Mouse (Mus musculus) WW6 (cell line): ENCODE data around the gene Catsperg2.
"Not testable (repeated sequence)": the region's sequence is repeated elsewhere in the genome, so short reads cannot be mapped to it uniquely, and the experiment has no call there.

Experiments
- DNase-seq: peaks from one replicate; pipeline ENCODE4 v3.0.0-alpha.2; 2013; ENCODE audit warnings: low read depth, low spot score

The Catsperg2 gene

DNA sequence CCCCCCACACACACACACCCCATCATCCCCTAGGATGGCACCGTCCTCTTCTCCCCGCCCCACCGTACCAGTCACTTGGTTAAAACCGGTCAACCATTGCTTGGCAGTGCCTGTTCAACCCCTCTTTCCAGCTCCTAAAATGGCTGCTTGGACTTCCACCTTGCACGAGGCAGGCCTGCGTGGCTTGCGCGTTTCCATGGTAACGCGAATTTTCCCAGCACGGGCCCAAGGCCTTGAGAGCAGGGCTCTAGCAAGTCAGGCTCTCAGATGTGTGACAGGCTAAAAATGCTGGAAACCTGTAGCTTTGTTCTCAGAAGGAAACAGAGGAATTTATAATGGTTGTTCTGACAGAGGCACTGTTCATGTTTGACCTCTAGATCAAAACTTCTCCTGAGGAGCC lies at the start of gene Catsperg2:
Gene Catsperg2, minus strand, starts transcription at position 173 of the 400 bp plus-strand sequence.
- peak; percentile 29 for DNase-seq

DNA sequence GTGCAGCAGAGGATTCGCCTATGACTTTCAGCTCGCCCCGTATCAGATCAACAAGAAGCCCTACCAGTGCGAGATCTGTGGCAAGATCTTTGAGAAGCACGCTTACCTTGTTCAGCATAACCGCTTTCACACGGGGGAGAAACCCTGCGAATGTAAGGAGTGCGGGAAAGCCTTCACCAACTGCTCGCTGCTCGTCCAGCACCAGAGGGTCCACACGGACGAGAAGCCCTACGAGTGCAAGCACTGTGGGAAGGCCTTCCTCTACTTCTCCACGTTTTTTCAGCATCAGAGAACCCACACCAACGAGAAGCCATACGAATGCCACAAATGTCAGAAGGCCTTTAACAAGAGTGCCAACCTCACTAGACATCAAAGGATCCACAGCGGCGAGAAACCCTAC lies 49.7 kb upstream of the Catsperg2 start:
- no peak for DNase-seq

DNA sequence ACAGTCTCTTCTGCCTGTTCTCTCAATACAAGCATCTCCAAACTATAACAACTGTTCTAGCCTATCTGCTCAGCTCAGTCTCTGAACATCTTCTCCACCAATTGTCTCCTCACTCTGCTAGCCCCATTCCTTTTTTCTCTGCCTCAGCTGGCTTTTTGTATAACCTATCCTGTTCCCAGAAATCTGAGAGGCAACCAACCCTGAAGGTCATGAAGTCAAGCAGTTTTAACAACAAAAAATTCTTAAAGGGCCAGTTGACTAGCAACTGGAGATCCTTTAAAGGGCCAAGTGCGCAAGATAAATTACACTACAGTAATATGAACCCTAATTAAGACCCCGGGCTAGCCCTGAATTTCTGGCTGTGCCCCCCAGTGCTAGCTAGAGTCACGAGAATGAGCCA lies 47.5 kb upstream of the Catsperg2 start:
- no peak for DNase-seq

DNA sequence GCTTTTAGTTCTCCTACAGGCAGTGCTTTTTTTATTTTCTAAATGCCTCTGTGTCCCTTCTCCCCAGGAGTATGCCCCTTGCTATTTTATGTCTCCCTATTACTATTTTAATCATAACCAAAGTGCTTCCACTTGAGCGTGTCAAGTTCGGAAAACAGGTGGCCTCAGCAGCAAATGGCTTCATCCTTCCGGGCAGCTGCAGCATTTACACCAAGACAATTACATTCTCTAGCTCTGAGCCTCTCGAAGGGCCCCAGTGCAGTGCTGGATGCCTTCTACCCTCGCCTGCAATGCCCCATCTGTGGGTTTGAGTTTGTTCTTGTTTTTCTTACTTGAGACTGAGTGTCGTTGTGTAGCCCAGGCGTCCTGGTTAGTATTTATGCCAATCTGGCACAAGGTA lies 46.7 kb upstream of the Catsperg2 start:
- no peak for DNase-seq

DNA sequence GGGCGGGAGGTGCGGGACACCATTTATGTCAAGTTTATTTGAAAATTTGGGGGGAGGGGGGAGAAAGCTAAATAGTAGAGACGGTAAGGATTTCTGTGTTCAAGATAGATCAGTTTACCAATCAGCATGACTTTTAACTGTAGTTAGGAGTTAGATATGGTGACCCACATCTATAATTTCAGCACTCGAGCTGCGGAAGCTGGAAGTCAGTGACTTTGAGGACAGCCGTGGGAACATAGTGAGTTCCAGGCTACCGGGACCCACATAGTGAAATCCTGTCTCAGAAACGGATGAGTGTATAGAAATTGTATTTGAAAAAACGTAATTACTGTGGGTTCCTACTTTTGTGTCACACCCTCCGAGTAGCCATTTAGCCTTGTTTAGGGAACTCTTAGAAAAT lies 42.1 kb upstream of the Catsperg2 start:
- no peak for DNase-seq

DNA sequence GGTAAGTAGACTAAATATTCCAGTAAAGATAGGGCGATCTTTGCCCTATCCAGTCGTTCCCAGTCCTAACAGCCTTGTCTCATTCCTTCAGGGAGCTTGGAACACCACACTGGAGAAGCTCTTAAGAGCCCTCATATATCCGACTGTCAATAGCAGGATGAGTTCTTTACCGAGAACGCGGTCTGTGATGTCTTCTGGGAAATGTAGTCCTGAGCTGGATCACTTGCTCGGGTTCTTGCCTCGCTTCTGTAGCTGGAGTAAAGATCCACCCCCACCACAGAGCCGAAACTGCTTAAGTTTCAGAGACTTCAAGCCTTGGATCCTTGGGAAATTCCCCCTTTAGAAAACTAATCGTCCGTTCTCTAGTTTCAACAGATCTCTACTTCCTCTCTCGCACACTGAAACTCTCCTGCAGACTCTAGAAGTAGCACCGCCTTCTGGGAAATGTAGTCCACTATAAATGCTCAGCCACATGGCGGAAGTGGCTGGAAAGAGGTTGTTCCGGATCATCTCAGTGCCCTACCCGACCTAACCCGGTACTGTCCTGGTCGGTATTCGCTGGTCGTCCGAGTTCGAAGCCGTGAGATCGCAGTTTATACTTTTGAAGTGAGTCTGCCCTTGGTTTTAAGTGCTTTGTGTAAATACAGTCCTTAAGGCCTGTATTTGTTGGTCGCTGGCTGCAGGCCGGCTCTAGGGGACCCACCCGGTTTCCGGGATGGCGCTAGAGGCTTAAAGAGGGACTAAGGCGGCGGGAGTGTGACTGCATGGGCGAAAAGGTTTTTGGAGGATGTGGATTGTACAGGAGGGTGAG lies 41.5 kb upstream of the Catsperg2 start, which contains the start of gene Zfp84:
Gene Zfp84, plus strand, starts transcription at position 463 of the 811 bp plus-strand sequence.
- peak; percentile 79 for DNase-seq

DNA sequence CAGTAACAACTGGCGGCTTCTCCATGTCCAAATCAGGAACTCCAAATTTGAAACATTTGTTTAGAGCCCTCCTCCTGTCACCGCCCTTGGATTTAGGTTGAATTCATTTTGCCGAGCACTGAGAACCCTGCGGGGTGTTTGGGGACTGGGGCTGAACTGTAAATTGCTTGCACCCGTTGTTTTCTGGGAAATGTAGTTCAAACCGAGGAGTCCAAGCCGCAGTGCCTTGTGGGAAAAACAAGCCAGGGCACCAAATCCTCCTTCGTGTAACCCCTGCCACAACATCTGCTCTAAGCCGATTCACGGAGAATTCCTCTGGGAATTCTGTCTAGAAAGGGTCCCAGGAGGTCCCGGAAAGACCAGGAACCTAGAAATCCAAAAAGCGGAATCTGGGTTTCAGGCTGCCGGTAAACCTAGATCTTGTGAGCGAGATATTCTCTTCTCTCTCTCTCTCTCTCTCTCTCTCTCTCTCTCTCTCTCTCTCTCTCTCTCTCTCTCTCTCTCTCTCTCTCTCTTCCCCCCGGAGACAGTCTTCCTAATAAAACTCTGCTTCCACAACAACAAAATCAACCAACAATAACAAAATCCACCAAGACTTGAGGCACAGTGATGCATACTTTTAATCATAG lies 40.3 kb upstream of the Catsperg2 start:
- DNase-seq: peak; percentile 46

DNA sequence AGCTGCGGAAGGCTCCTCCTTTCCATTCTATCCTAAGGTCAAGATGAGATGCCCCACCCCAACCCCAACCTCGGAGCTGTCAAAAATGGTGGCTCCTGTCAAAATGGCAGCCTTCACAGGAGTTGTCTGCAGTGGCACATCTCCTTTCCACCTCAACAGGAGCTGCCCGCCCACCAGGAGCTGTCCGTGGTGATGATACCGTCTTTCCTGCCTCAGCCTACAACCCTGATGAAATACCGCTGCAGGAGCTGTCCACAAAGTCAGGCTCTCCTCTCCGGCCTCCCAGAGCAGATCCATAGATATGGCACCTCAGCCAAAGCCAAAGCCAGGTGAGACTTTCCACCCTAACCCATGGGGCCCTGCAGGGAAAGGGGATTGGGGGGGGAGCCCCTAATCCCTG lies 37.9 kb upstream of the Catsperg2 start:
- DNase-seq: peak; percentile 46

DNA sequence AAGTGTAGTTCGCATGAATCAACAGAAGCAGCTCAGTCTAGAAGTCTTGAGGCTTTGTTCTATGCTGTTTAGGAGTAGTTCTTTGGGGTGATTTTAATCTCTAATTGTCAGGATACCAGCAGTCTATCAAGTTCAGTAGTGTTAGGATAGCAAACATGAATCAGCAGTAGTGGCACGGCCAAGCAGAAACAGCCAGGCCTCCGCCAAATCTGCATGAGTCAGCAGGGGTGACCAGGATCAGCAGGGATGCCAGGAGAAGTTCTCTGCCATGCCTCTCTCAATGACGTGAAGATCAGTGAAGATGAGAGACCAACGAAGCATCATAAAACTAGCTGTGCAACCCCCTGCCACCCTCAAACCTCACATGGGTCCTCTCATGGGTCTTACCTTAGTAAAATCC lies 33.6 kb upstream of the Catsperg2 start:
- DNase-seq: no peak

DNA sequence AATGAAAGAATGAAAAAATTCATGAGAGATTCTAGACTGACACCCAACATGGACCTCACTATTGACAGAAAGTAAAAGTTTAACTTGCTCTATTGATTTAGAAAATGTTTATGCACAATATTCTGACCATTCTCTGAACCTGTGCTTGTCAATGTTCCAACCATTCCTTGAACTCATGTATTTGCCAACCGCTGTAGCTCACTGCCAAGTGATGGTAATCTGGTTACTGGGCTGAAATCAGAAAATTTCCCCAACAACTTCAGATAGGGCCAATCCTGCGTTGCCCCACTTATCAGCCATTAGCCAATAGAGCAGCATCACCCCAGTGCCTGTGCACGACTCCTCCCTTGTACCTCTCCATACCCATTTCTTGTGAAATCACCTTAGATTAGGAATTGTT lies 15.4 kb upstream of the Catsperg2 start:
- no peak for DNase-seq

DNA sequence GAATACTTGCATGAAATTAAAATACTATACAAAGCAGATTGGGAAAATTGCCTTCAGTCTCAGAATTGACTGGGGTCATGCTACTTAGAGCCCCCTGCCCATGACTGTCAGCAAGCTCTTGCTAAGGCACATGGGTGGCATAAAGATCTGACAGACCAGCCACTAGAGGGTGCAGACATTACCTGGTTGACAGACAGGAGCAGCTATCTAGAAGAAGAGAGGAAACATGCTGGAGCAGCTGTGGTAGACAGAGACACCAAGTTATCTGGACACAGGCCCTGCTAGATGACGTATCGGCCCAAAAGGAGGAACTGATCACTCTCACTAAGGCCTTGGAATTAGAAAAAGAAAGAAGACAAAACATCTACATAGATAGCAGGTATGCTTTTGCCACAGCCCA lies 1.2 kb upstream of the Catsperg2 start:
- DNase-seq: no peak

DNA sequence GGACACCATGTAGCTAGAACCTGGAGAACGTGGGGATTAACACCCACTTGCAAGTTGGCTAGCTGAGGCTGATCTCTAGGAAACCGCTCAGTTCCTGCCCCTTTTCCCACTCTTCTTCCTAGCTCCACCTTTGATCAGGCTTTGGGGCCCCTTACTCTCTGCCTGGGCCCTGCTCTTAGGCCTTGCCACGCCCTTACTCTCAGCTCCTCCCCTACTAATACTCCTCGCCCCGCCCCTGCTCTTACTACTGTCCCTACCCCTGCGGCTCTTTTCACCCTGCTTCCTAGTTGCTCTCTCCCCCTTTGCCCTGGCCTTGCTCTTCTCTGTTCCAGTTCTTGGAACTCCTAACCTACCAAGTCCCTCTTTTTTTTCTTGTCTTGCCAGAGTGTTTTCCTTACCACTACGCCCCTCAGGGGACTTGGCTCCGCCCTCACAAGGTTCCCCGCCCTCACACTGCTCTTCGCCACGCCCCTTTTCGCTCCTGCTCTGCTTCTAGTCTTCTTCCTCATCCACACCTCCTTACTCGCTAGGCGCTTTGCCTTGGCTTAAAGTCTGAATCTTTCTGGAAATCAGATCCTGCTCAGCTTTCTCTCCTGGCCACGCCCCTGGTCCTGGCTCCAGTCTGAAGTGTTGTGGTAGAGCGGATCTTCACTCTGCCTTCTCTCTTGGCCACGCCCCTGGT lies 1.2 kb downstream of the Catsperg2 start:
- DNase-seq: peak; percentile 73

DNA sequence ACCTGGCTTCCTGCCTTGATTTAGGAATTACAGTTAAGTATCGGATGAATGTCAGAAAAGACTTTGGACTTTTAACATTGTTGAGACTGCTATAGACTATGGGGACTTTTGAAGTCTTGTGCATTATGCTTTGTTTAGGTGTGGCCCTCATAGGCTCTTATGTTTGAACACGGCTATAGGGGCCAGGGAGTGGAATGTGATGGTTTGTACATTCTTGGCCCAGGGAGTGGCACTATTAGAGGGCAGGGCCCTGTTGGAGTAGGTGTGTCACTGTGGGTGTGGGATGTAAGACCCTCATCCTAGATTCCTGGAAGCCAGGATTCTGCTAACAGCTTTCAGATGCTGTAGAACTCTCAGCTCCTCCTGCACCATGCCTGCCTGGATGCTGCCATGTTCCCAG lies 17.9 kb downstream of the Catsperg2 start:
- not testable (repeated sequence) for DNase-seq

DNA sequence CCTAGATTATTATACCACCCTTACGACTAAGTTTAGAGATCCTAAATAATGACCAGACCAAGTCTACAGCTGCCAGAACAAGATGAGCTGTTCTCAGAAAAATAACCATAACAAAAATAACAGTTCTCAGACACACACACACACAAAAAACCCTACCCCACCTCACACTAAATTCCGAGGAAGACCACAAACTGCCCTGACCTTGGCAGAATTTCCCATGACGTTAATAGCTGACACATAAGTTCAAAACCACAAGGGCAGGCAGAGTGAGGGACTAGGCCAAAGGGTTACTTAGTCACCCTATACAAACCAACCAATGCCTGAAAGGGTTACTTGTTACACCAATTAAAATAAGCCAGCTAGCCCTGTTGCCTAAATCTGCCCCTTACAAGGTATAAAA lies 31.6 kb downstream of the Catsperg2 start:
- DNase-seq: not testable (repeated sequence)

DNA sequence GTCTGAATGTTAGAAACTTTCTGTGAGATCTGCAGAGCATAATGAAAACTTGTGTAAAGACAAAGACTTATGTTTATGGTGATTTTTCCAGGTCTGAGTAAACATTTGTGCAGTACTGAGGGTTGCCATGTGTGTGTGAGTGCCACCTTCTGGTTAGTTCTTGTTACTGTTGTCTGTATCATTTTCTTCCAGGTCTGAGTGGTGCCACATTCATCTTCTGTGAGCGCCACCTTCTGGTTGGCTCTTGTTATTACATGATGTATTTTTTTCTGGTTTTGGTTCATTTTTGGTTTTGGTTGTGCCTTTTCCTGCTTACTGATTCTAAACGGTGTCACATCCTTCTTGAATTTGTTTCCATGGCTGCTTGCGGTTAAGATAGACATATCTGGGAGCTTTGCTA lies 45.0 kb downstream of the Catsperg2 start:
- DNase-seq: peak; percentile 34
